Mouse (Mus musculus) C2C12 (cell line): ENCODE results near the gene Car7.
"Not testable (repeated sequence)": the region's sequence is repeated elsewhere in the genome, so short reads cannot be mapped to it uniquely, and the experiment has no call there.

Source experiments
- CTCF ChIP-seq: IDR thresholded peaks from one replicate; pipeline ENCODE4 v1.5.1; 2011; ENCODE audit not compliant: control insufficient read depth, insufficient read depth, insufficient read length
- USF1 ChIP-seq: IDR thresholded peaks from one replicate; pipeline ENCODE4 v1.6.1; 2011; ENCODE audit warnings: low read depth, mild to moderate bottlenecking, control low read depth, moderate library complexity

DNA sequence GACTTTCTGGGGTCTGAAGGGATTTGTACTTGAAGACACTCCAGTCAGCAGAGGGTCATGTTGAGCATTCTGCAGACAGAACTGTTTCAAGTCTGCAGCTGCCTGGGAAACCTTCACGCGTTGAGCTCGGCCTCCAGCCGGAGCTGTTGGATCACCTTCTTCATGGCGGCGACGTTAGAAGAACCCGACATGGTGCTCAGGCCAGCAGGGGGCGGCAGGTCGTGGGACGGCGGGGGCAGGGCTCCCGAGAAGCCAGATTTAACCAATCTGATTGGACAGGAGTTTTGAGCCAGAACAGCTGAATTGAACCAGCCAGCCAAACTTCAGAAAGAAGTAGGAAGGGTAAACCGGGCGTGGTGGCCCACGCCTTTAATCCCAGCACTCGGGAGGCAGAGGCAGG lies 43.1 kb downstream of the Car7 start:
- TF ChIP-seq CTCF, USF1: not testable (repeated sequence)
